Mouse (Mus musculus) forebrain, embryonic 12.5 days (tissue): ENCODE measurements around the gene Hist2h2ab. TPM values are rescaled to one million over a fixed set of nuclear protein-coding genes. Genes with fewer than 3 reads are reported as not detected.
"Not testable (repeated sequence)": the region's sequence is repeated elsewhere in the genome, so short reads cannot be mapped to it uniquely, and the experiment has no call there.

Experiments used
- ATAC-seq: fragments of 200-750 bp; cut with Nextera tagmentation; 2 replicates; pipeline ENCODE4 v1.8.0; 2017; ENCODE audit warnings: moderate TSS enrichment; ENCODE audit not compliant: low FRiP score
- H3K27ac ChIP-seq: fragments of 300-500 bp; sonication (generic); 2 replicates; pipeline ENCODE4 v1.5.1; 2016; ENCODE audit warnings: mild to moderate bottlenecking
- H3K27me3 ChIP-seq: fragments of 300-500 bp; sonication (generic); 2 replicates; pipeline ENCODE4 v1.6.1; 2016; ENCODE audit warnings: mild to moderate bottlenecking
- H3K36me3 ChIP-seq: fragments of 300-500 bp; sonication (generic); replicated peaks from 2 replicates; pipeline ENCODE4 v1.6.1; 2016; ENCODE audit warnings: mild to moderate bottlenecking
- H3K4me1 ChIP-seq: fragments of 300-500 bp; sonication (generic); 2 replicates; pipeline ENCODE4 v1.6.1; 2016
- H3K4me2 ChIP-seq: fragments of 300-500 bp; sonication (generic); 2 replicates; pipeline ENCODE4 v1.6.1; 2016; ENCODE audit warnings: mild to moderate bottlenecking, moderate library complexity
- H3K4me3 ChIP-seq: fragments of 300-500 bp; sonication (generic); replicated peaks from 2 replicates; pipeline ENCODE4 v1.5.1; 2016; ENCODE audit warnings: mild to moderate bottlenecking
- H3K9ac ChIP-seq: fragments of 300-500 bp; sonication (generic); 2 replicates; pipeline ENCODE4 v1.6.1; 2016; ENCODE audit warnings: mild to moderate bottlenecking
- H3K9me3 ChIP-seq: fragments of 300-500 bp; sonication (generic); 2 replicates; pipeline ENCODE4 v1.6.1; 2016
- WGBS: fragments of 180-500 bp; shearing (Covaris S2); methylation state at CpG from one replicate; pipeline ENCODE4 v1.1.7; 2016; 5-methylcytosine and 5-hydroxymethylcytosine counted together
- polyA plus RNA-seq: library from polyadenylated mRNA; unstranded; fragments of >200 nt; fragmentation: Nextera tagmentation; extraction: Ambion mirVana; gene quantifications from 2 replicates; pipeline ENCODE4 v1.2.1, GENCODE M21; 2016

The Hist2h2ab gene
- polyA plus RNA-seq, 1 experiment from 2014 or later: 1.7 TPM

DNA sequence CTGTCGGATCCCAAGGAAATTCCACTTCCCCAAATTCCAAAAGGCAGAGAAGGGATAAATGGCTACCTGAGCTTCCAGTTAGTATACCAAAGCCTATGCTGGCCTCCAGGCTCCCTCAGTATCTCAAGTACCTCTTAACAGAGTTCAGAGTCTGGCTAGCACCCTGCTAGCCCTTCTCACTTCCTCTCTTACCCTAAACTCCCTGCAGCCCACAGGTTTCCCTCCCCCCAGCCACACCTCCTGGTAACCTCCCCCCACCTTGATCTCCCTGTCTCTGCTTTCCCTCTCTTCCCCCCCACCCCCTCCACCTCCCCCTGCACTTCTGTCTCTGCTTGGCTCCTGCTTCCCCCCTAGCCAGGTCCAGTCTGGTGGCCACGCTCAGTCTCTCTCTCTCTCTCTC lies 19.9 kb upstream of the Hist2h2ab start:
- 85% methylated on average over 2 of the region's 2 CpGs for WGBS
- H3K9me3 ChIP-seq: peaks cover 4% of the 10 kb centered on the region; the same call in 1 of the 2 replicates
- no peak overlapping the region for H3K9ac ChIP-seq
- no peak overlapping the region for H3K27ac ChIP-seq
- H3K36me3 ChIP-seq: peaks cover 4% of the 10 kb centered on the region; the same call in 1 of the 2 replicates
- no peak overlapping the region for H3K4me2 ChIP-seq
- no peak overlapping the region for H3K4me3 ChIP-seq
- ATAC-seq: no peak
- peaks cover 10% of the 10 kb centered on the region for H3K27me3 ChIP-seq
- peaks cover 14% of the 10 kb centered on the region for H3K4me1 ChIP-seq

DNA sequence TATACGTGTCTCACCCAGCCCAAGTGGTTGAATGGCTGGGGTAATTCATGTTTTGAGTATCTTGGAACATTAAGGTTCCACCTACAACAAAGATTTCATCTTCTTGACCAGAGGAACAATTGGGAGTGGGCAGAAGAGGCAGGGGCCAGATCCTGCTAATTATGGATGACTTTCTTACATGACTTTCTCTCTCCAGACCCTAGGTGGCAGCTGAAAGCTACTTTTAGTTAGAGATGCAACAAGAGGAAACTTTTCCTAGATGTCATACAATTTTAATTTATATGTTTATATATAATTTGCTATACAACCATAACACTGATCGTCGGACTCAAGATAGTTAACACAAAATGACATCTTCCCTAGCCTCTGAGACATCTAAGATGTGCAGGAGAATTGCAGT lies 11.8 kb upstream of the Hist2h2ab start:
- Histone ChIP-seq H3K36me3 (no peaks in the 10 kb centered on the region), H3K27ac (no peak overlapping the region), H3K4me2 (no peak overlapping the region), H3K9me3 (no peaks in the 10 kb centered on the region), H3K9ac (no peak overlapping the region), H3K27me3 (0 out of 2 replicates have a peak, but pooled peaks cover 3% of the 10 kb centered on the region), H3K4me1 (peaks cover 3% of the 10 kb centered on the region; the same call in 1 of the 2 replicates), H3K4me3 (no peak overlapping the region)
- 86% methylated on average over 3 of the region's 3 CpGs for WGBS
- no peak for ATAC-seq

DNA sequence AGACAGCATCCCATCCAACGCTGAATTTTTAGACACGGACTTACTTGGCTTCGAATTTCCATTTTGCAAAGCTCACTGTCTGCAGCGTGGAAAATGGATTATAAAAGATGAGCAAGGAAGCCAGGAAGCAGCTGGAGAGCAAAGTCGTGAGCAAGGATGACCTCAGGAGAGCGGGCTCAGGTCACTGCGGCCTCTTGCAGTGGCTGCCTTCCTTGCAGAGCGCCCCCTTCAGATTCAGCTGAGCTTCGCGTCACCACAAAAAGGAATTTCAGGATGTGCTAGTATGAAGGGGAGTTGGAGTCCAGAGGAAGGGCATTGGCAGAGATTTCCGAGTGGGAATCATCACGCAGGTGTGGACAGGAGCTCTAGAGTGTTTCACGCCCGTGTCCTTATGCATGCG lies 10.4 kb upstream of the Hist2h2ab start:
- WGBS: 23% methylated on average over 15 of the region's 15 CpGs
- Histone ChIP-seq H3K9ac (no peak overlapping the region), H3K4me2 (no peak overlapping the region), H3K27ac (no peak overlapping the region), H3K9me3 (no peaks in the 10 kb centered on the region), H3K36me3 (no peaks in the 10 kb centered on the region), H3K4me1 (peaks cover 3% of the 10 kb centered on the region; the same call in 1 of the 2 replicates), H3K4me3 (no peak overlapping the region), H3K27me3 (0 out of 2 replicates have a peak, but pooled peaks cover 3% of the 10 kb centered on the region)
- ATAC-seq: no peak

DNA sequence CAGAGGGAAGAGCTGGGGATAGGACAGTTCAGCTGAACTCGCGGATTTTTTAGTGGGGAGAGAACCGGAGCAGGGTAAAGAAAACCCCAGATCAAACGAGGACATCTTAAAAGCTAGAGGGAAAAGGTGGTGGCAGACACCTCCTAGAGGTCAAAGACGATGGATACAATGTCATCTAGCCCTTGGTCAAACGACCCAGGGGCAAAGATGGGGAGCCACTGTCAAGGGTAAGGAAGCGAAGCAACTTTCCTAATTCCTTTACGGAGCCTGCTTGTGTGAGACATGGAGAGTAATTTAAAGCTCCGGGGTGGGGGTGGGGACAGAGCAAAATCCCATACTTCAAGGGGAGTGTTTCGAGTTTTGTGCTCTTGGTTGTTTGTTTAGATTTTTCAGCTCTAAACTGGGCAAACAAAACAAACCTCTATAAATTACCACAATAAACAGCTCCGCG lies 449 bp upstream of the Hist2h2ab start:
- Histone ChIP-seq H3K9me3 (no peaks in the 10 kb centered on the region), H3K4me2 (peak overlapping the region; percentile 72), H3K9ac (peak overlapping the region; percentile 87), H3K27ac (peak overlapping the region; percentile 99), H3K27me3 (no peaks in the 10 kb centered on the region), H3K4me1 (peaks cover 34% of the 10 kb centered on the region), H3K4me3 (peak overlapping the region; percentile 62), H3K36me3 (no peaks in the 10 kb centered on the region)
- peak; percentile 24 for ATAC-seq
- WGBS: under 1% methylated on average over 12 of the region's 12 CpGs

DNA sequence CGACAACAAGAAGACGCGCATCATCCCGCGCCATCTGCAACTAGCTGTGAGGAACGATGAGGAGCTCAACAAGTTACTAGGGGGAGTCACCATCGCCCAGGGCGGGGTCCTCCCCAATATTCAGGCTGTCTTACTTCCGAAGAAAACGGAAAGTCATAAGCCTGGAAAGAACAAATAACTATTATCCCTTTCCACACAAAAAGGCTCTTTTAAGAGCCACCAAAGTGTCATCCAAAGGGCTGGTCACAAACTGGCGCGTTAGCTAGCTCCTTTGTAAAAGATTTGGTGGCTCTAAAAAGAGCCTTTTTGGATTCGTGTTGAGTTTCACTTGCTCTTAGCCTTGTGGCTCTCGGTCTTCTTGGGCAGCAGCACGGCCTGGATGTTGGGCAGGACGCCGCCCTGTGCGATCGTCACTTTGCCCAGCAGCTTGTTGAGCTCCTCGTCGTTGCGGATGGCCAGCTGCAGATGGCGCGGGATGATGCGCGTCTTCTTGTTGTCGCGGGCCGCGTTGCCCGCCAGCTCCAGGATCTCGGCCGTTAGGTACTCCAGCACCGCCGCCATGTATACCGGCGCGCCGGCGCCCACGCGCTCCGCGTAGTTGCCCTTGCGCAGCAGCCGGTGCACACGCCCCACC lies 583 bp downstream of the Hist2h2ab start:
- H3K36me3 ChIP-seq, H3K27me3 ChIP-seq, H3K9me3 ChIP-seq: not testable (repeated sequence)
- H3K27ac ChIP-seq: peak overlapping the region; percentile 99
- peak overlapping the region; percentile 72 for H3K4me2 ChIP-seq
- WGBS: under 1% methylated on average over 39 of the region's 47 CpGs
- H3K4me1 ChIP-seq: peaks cover 42% of the 10 kb centered on the region
- peak overlapping the region; percentile 62 for H3K4me3 ChIP-seq
- peak overlapping the region; percentile 87 for H3K9ac ChIP-seq
- peak; percentile 28; the same call in 1 of the 2 replicates for ATAC-seq

DNA sequence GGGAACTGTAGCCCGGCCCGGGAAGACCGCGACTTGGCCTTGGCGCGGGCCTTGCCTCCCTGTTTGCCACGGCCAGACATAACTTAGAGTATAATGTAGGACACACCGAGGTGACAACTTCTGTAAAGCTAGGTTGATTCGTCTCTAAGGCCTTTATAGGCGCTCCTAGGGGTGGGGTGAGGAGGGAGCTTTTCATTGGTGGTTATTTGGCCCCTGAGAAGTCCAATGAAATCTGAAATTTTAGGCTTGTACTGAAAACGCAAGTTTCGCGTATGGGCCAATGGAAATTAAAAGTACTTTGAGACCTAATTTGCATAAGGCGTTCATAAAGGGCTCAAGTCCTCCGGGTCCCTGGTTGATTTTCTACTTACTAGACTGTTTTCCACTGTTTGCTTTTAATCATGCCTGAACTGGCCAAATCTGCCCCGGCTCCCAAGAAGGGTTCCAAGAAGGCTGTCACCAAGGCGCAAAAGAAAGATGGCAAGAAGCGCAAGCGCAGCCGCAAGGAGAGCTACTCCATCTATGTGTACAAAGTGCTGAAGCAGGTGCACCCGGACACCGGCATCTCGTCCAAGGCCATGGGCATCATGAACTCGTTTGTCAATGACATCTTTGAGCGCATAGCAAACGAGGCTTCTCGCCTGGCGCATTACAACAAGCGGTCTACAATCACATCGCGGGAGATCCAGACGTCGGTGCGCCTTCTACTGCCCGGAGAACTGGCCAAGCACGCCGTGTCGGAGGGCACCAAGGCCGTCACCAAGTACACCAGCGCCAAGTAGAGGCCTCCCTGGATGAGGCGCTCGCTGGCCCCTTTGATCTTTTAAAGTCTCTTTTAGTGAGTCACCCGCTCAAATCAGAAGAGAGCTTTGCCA lies 1.3 kb downstream of the Hist2h2ab start, which contains the start of the genes Hist2h2ac and Hist2h2be:
TSS of gene Hist2h2ac (minus strand) at position 116 of the 875 bp plus-strand sequence.
TSS of gene Hist2h2be (plus strand) at position 355 of the 875 bp plus-strand sequence.
- Histone ChIP-seq H3K36me3 (no peaks in the 10 kb centered on the region), H3K9me3 (no peaks in the 10 kb centered on the region), H3K4me2 (peak within 1 kb of the TSS; percentile 72), H3K9ac (peak within 1 kb of the TSS; percentile 87), H3K4me3 (peak within 1 kb of the TSS; percentile 62), H3K4me1 (peaks cover 50% of the 10 kb centered on the region), H3K27me3 (no peaks in the 10 kb centered on the region), H3K27ac (peak within 1 kb of the TSS; percentile 99)
- WGBS: under 1% methylated on average over 43 of the region's 43 CpGs
- peak; percentile 87 for ATAC-seq

DNA sequence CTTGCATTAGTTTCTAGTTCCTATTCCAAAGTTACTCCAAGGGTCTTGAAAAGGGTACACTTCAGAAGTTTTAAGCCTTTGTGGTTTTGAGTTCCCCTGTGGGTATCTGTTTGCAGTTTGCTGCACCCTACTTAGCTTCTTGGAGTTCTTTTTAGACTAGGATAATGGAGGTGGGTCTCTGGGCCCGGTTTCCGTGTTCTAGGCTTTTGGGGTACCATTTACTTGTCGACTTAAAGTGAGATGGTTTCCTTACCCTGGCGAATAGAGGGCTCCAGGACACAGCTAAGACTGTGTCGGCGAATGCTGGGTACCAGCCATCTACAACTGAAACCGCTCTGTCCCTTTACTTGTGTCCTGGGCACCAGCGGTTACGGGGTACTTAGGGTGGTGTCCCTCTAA lies 2.0 kb downstream of the Hist2h2ab start:
- Histone ChIP-seq H3K9me3 (no peaks in the 10 kb centered on the region), H3K4me3 (peak overlapping the region; percentile 62), H3K27ac (peak overlapping the region; percentile 99), H3K27me3 (no peaks in the 10 kb centered on the region), H3K36me3 (no peaks in the 10 kb centered on the region), H3K9ac (peak overlapping the region; percentile 87), H3K4me1 (peaks cover 55% of the 10 kb centered on the region), H3K4me2 (peak overlapping the region; percentile 72)
- WGBS: 13% methylated on average over 9 of the region's 9 CpGs
- ATAC-seq: no peak

DNA sequence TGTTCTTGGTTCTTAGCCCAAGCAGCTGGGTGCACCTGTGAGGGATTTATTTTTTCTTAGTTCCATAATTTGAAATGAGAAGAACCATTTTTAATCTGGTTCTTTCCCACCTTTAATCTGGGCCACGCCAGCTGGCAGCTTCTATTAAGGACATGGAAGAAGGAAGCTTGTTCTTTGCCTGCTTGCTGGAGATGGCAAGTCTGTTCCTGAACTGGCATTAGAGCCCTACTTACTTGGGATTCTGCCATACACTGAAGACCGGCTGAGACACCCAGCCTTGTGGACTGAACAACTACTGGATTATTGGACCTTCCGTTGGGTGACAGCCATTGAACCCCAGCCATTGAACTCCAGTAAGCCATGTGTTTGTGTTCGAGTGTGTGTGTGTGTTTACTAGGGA lies 3.1 kb downstream of the Hist2h2ab start:
- H3K36me3 ChIP-seq: no peaks in the 10 kb centered on the region

DNA sequence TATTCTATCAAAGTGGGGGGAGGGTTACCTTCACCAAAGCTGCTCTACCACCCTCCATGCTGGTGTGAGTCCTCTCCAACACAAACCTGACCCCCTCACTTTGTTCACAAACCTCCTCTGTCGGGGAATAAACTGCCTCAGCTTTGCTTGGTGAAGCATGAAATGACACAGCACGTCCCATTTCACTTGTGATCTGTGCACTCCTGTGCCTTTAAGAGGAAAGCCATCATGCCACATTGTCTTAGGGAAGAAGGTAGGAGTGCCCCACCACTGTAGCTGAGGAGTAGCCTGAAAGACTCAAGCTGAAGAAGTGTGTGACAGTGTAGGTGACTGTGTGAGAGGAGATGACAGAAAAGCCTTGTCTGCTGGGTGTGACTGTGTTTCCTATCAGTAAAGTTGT lies 5.8 kb downstream of the Hist2h2ab start:
- Histone ChIP-seq H3K9me3 (no peaks in the 10 kb centered on the region), H3K27me3 (no peaks in the 10 kb centered on the region), H3K4me2 (0 out of 2 replicates have a peak overlapping the region, but pooled peaks have one; percentile 13), H3K27ac (no peak overlapping the region), H3K4me1 (peaks cover 47% of the 10 kb centered on the region), H3K4me3 (no peak overlapping the region), H3K9ac (peak overlapping the region; percentile 25; the same call in 1 of the 2 replicates), H3K36me3 (no peaks in the 10 kb centered on the region)
- WGBS: 20% methylated on average over 2 of the region's 2 CpGs
- no peak for ATAC-seq

More for the DNA sequence above, 3.1 kb downstream of the Hist2h2ab start:
- H3K27ac ChIP-seq: no peak overlapping the region
- 0 out of 2 replicates have a peak overlapping the region, but pooled peaks have one; percentile 87 for H3K9ac ChIP-seq
- no peak for ATAC-seq
- no peaks in the 10 kb centered on the region for H3K9me3 ChIP-seq
- no peak overlapping the region for H3K4me3 ChIP-seq
- no peaks in the 10 kb centered on the region for H3K27me3 ChIP-seq
- H3K4me1 ChIP-seq: peaks cover 55% of the 10 kb centered on the region
- 87% methylated on average over 4 of the region's 4 CpGs for WGBS
- H3K4me2 ChIP-seq: peak overlapping the region; percentile 72

DNA sequence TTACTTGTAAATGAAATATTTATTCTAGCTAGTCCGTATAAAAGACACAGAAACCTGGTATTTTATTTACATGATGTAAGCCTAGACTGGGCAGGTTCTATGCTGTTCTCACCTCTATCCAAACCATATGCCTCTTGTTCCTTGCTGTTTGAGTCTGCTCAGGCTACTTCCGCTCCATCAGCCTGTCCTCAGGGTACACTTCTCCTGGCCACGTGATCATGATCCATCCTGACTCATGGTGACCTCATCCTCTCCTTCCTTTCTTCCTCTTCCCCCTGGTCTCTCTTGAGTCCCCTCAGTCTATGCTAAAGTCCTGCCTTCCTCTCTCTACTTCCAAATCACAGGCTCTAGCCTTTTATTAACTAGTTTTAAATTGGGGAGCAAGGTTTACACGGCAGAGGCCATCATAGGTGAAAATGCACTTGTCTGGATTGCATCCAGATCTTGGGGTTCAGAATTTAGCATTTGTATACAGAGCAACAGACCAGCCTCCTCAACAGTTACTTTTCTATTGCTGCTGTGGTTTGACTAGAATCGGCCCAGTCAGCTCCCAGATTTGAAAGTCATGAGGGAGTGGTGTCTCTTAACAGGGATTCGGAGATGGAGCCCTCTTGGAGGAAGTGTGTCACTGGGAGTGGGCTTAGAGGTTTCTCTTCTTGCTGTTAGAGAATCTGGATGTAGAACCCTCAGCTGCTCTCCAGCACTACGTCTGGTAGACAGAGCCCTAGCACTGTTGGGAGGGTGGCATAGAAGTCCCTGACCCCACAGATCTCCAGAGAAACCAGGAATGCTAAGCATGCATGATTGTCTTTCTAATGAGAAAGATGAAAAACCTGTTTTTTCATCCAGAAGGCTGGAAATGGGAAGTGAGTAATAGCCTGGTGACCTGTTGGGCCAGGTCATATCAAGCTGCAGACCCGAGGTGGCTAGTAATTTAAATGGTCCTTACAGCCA lies 7.3 kb downstream of the Hist2h2ab start:
- no peaks in the 10 kb centered on the region for H3K36me3 ChIP-seq
- H3K9me3 ChIP-seq: no peaks in the 10 kb centered on the region
- H3K27ac ChIP-seq: no peak overlapping the region
- ATAC-seq: no peak
- no peak overlapping the region for H3K9ac ChIP-seq
- H3K4me2 ChIP-seq: no peak overlapping the region
- WGBS: 74% methylated on average over 8 of the region's 8 CpGs
- peaks cover 36% of the 10 kb centered on the region for H3K4me1 ChIP-seq
- H3K4me3 ChIP-seq: no peak overlapping the region
- H3K27me3 ChIP-seq: no peaks in the 10 kb centered on the region

DNA sequence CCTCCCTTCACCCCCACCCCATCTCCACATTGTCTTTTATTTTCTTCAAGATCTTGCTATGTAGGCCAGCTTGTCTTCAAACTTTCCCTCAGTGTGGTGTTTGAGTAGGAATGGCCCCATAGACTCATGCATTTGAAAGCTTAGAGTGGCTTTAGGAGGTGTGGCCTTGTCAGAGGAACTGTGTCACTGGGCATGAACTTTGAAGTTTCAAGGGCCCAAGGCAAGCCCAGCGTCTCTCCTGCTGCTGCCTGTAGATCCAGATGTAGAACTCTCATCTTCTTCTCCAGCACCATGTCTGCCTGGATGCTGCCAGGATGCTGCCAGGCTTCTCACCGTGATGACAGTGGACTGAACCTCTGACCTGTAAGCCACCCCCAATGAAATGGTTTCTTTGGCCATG lies 9.2 kb downstream of the Hist2h2ab start:
- Histone ChIP-seq H3K27ac (no peak overlapping the region), H3K4me2 (no peak overlapping the region), H3K9ac (no peak overlapping the region), H3K4me1 (peaks cover 22% of the 10 kb centered on the region), H3K36me3 (no peaks in the 10 kb centered on the region), H3K4me3 (no peak overlapping the region), H3K27me3 (no peaks in the 10 kb centered on the region), H3K9me3 (no peaks in the 10 kb centered on the region)
- ATAC-seq: no peak
- WGBS: 83% methylated on average over 2 of the region's 2 CpGs
